Mouse (Mus musculus) cerebellum, adult 2 months (tissue): ENCODE results near the gene Kcnk5. TPM values are rescaled to one million over a fixed set of nuclear protein-coding genes. Genes with fewer than 3 reads are reported as not detected.

Experiments
- DNase-seq, 2 experiments: peaks; one replicate each; pipeline ENCODE4 v3.0.0; 2021
- H3K27ac ChIP-seq: fragments of 200-500 bp; 2 replicates; pipeline ENCODE4 v1.5.1; 2012; ENCODE audit warnings: low read length, control low read depth, inconsistent platforms; ENCODE audit not compliant: insufficient read depth
- H3K27me3 ChIP-seq: fragments of 200-500 bp; 2 replicates; pipeline ENCODE4 v1.6.1; 2012; ENCODE audit warnings: inconsistent platforms, mild to moderate bottlenecking, low read length, moderate library complexity; ENCODE audit not compliant: control insufficient read depth, insufficient read depth
- H3K4me1 ChIP-seq: fragments of 200-500 bp; 2 replicates; pipeline ENCODE4 v1.6.1; 2011; ENCODE audit warnings: low read length; ENCODE audit not compliant: control insufficient read depth, insufficient read depth
- H3K4me3 ChIP-seq: fragments of 200-500 bp; replicated peaks from 2 replicates; pipeline ENCODE3; 2011; ENCODE audit warnings: mild to moderate bottlenecking, low read depth, low read length, control low read depth; ENCODE audit not compliant: insufficient read depth
- CTCF ChIP-seq: fragments of 200-500 bp; IDR thresholded peaks from 2 replicates; pipeline ENCODE4 v1.5.1; 2011; ENCODE audit warnings: low read depth, mild to moderate bottlenecking, control low read depth, low read length, moderate library complexity, borderline replicate concordance; ENCODE audit not compliant: insufficient read depth
- POLR2A ChIP-seq: fragments of 200-500 bp; IDR thresholded peaks from 2 replicates; pipeline ENCODE4 v1.6.1; 2011; ENCODE audit warnings: low read length, control low read depth, borderline replicate concordance; ENCODE audit not compliant: insufficient read depth
- WGBS: fragments of 180-500 bp; shearing (Covaris S2); methylation state at CpG from one replicate; pipeline ENCODE4 v1.1.7; 2018; 5-methylcytosine and 5-hydroxymethylcytosine counted together
- polyA plus RNA-seq: library from polyadenylated mRNA; depleted of rRNA; stranded (reverse); fragments of >200 nt; gene quantifications from 2 replicates; pipeline ENCODE4 v1.2.3, GENCODE M21; 2012

Kcnk5 gene
- polyA plus RNA-seq, 1 experiment, result 0.85 TPM

DNA sequence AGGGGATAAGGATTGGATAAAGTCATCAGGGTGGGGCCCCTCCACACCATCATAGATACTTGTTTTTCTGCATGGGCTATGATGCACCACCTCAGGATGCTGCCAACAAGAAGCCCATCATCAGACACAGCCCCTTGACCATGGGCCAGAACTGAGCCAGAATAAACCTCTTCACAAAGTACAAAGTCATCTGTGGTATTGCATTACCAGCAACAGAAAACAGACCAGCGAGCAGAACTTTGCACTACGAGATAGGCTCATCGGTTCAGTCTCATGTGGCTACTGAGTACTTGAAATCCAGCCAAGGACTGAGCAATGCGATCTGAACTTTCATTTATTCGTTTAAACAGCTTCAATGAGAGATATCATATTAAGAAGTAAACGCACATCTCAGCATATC is 18.9 kb downstream of the Kcnk5 start:
- Histone ChIP-seq H3K27me3 (no peaks in the 10 kb centered on the region), H3K4me3 (no peak overlapping the region), H3K27ac (no peak overlapping the region), H3K4me1 (no peaks in the 10 kb centered on the region)
- WGBS, result 55% methylated on average over 6 of the region's 6 CpGs
- DNase-seq, result no peak
- TF ChIP-seq POLR2A (no peak), CTCF (no peak)

DNA sequence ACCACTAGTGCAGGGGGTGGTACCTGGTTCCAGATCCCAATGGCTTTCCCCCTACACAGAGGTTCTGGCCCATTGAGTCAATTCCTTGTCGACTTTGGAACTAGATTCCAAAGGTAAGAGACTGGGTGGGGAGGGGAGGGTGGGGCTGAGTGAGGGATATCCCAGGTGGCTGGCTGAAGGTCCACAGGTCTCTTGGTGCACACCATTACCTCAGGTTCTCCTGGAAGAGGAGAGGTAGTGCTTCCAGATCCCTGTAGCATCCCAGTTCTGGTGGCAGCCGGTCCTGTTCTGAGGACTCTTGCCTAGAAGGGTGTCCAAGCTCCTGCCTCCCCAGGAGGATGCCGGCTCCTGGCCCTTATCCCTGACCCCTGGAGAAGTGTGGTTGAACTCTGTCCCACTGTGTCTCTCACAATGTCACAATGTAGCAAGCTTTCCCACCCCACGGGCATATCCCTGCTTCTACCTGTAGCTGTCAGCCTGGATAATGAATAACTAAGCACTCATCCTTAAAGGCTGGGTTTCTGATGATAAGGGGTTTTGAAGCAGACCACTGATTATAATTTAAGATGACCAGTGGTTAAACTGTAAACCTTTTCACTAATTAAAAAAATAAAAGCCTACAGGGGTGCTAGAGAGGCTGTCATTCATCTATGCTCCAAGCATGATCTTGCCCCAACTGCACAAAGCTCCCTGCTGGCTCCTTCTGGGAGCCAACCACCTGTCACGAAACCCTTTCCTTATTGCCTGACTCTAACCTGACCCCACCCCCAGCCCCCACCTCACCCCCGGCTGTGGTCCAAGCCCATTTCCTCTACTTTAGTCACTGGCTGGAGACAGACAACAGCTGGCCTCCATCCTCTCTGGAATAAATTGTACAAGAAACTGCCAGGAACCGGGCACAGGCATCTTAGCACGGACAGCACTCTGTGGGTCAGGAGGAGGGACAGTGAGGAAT is 22.6 kb downstream of the Kcnk5 start:
- no peak for TF ChIP-seq CTCF
- TF ChIP-seq POLR2A, result no peak
- H3K27ac ChIP-seq, result no peak overlapping the region
- H3K4me1 ChIP-seq, result no peaks in the 10 kb centered on the region
- H3K4me3 ChIP-seq, result no peak overlapping the region
- no peaks in the 10 kb centered on the region for H3K27me3 ChIP-seq
- WGBS, result 31% methylated on average over 8 of the region's 8 CpGs
- DNase-seq, result no peak

DNA sequence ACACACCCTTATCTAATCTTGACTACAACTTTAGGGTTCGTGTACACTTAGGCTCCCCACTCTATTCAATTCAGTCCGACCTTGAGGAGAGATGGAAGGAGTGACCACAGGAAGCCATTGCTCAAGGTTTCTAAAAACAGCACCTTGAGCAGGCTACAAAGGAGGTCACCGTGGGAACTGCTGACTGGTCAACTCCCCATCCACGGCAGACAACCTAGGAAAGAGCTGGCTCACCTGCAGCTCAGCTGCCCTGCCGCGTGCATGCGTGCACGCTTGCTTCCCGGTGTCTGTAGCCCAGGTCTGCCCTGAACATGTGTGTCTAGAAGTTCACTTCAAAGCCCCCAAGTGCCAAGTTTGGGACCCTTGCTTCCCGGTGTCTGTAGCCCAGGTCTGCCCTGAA is 24.0 kb downstream of the Kcnk5 start:
- TF ChIP-seq POLR2A, result no peak
- H3K27me3 ChIP-seq, result no peaks in the 10 kb centered on the region
- no peak for DNase-seq
- H3K27ac ChIP-seq, result no peak overlapping the region
- H3K4me1 ChIP-seq, result no peaks in the 10 kb centered on the region
- WGBS, result 86% methylated on average over 10 of the region's 10 CpGs
- no peak overlapping the region for H3K4me3 ChIP-seq

GRCm38 (mm10) chr14:20155718-20156117 is 25.9 kb downstream of the Kcnk5 start:
- Histone ChIP-seq H3K4me3 (no peak overlapping the region), H3K4me1 (no peaks in the 10 kb centered on the region), H3K27me3 (no peaks in the 10 kb centered on the region), H3K27ac (no peak overlapping the region)
- TF ChIP-seq POLR2A, result no peak
- TF ChIP-seq CTCF, result no peak
- 42% methylated on average over 10 of the region's 10 CpGs for WGBS
- no peak for DNase-seq

GRCm38 (mm10) chr14:20154937-20155336 is 26.7 kb downstream of the Kcnk5 start:
- WGBS, result 90% methylated on average over 4 of the region's 4 CpGs
- H3K4me1 ChIP-seq, result no peaks in the 10 kb centered on the region
- DNase-seq, result no peak
- no peak overlapping the region for H3K4me3 ChIP-seq
- H3K27ac ChIP-seq, result no peak overlapping the region
- H3K27me3 ChIP-seq, result no peaks in the 10 kb centered on the region
- TF ChIP-seq CTCF, result no peak
- TF ChIP-seq POLR2A, result no peak

DNA sequence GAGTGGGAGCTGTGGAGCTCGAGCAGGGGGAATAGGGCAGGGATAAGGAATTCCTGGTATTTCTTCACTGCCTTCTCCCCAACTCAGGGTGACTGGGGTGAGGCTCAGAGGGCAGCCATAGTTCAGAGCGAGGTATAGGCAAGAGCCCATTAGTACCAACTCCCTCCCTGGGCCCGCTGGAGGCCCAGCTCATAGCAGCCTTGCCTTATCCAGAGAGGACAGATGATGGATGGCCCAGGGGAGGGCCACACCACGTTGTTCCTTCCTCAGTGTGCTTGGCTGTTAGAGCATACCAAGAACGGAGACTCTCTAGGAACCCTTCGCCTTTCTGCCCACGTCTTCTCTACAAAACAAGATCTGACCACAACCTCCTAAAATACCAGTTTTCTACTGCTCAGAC is 27.4 kb downstream of the Kcnk5 start:
- DNase-seq, result no peak
- Histone ChIP-seq H3K4me3 (no peak overlapping the region), H3K4me1 (no peaks in the 10 kb centered on the region), H3K27me3 (no peaks in the 10 kb centered on the region), H3K27ac (no peak overlapping the region)
- 73% methylated on average over 7 of the region's 7 CpGs for WGBS
- TF ChIP-seq CTCF, result no peak
- TF ChIP-seq POLR2A, result no peak

- no peak overlapping the region for H3K4me3 ChIP-seq
- WGBS, result 88% methylated on average over 22 of the region's 22 CpGs
- no peak for DNase-seq
- H3K4me1 ChIP-seq, result no peaks in the 10 kb centered on the region
- H3K27ac ChIP-seq, result no peak overlapping the region
- H3K27me3 ChIP-seq, result no peaks in the 10 kb centered on the region
- TF ChIP-seq CTCF (no peak), POLR2A (no peak)
Observed at GRCm38 (mm10) chr14:20149127-20150080, 32.2 kb downstream of the Kcnk5 start.
